Mouse (Mus musculus): Measurements from ENCODE around the gene Gabbr2.

Gabbr2 gene

GRCm38 (mm10) chr4:46770635-46771034 lies 221.0 kb downstream of the Gabbr2 start:
- in situ Hi-C loops (cut with MboI) = no loop called here

GRCm38 (mm10) chr4:46770090-46770489 lies 221.6 kb downstream of the Gabbr2 start:
- in situ Hi-C loops (cut with MboI) = no loop called here

GRCm38 (mm10) chr4:46766326-46766725 lies 225.3 kb downstream of the Gabbr2 start:
- in situ Hi-C loops (cut with MboI) = no loop called here

DNA sequence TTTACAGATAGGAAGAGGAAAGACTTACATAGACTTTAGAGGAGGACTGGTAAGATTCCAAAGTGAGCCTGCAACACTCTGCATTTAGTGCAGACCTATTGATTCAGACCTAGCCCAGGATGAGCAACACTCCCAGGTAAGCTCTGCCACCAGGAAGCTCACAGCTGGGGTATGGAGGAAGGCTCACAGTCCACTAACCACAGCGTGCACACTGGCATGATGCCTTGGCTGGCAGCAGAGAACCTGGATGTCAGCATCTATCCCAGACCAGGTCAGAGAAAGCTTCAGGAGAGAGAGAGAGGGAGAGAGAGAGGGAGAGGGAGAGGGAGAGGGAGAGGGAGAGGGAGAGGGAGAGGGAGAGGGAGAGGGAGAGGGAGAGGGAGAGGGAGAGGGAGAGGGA lies 231.8 kb downstream of the Gabbr2 start:
- in situ Hi-C loops (cut with MboI) = no loop called here

GRCm38 (mm10) chr4:46758340-46759041 lies 233.2 kb downstream of the Gabbr2 start:
- in situ Hi-C loops (cut with MboI) = no loop called here

DNA sequence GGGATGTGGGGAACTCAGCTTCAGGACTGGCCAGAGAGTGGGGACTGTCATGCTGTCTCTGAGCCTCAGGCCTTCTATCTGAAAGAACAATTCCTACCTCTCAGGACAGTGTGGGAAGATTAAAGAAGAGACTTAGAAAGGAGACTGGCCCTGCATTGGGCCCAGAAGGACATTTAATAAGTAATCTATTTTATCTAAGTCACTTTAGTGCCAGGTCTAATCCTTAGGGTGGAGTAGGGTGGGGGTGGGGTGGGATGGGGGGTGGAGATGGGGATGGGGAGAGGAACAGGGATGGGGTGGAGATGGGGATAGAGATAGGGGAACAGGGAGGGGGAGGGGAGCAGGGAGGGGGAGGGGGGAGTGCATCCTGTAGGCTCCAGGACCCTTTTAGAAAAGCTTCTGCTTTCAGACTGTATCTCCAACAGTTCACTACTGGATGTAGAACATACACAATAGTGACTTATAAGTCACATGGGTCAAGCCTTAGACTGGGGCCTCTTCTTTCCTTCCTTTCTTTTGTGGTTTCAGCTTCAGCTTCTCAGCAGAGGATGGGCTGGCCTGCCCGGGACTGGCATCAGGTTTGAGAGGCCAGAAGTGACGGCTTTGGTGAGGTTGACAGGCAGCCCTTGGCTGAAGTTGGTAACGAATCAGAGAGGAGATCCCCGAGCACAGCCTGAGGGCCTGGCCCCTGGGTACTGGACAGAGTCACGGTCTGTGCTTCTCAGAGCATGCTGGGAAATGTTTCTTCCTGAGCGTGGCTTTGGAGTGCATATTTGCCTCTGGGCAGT lies 237.1 kb downstream of the Gabbr2 start:
- in situ Hi-C loops (cut with MboI) = no loop called here

DNA sequence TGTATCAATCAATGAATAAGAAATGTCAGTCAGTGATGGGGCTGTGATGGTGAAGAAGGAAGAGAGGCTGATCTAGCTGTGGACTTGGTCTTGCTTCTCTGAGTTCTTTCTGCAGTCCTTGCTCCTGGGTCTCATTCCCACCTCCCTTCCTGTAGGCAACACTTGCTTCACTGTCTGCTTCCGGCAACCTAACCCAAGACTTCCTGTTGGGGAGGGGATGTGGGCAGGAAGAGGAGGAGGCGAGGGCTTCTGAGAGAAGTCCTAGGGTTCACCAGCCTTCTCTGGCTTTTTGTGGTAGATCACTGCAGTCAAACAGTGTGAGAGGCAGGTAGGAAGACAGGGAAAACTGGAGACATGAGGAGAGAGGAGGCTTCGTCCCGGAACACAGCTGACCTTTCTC lies 239.4 kb downstream of the Gabbr2 start:
- in situ Hi-C loops (cut with MboI) = no loop called here

DNA sequence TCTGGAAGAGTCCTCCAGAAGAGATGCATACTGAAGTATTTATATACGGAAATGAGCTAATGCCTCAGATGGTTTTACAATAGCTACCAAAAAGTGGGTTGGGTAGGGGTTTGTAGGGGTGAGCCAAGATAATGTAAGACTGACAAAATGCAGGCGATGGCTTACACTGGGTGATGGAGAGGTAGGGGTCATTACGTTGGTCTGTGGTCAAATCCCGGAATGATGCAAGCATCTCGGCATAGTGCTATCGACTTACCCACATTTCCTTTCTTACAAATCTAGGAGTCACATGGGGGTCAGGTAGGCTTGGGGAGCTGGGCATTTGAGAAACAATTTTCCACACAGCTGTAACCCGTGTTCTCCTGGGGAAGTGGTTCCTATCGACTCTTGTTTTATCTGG lies 242.7 kb downstream of the Gabbr2 start:
- in situ Hi-C loops (cut with MboI) = no loop called here

- in situ Hi-C loops (cut with MboI) = no loop called here
Measured at GRCm38 (mm10) chr4:46747007-46747746, 244.5 kb downstream of the Gabbr2 start.

DNA sequence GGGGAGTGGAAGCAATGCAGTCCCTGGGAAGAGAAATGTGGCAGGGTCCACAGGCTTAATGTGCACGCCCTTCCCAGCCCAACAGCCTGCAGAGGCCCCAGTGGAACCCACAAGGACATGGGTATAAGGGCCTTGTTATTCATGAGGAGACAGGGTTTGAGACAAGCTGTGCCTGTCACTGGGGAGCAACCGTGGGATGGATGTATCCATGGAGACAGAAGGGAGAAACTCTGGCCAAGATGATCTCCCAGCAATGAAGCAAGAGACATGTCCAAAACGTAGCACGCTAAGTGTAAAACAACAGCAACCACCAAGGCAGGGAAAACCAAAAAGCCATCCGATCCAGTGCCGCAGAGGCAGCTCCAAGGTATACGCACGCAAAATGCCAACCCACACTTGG lies 246.1 kb downstream of the Gabbr2 start:
- in situ Hi-C loops (cut with MboI) = no loop called here

- in situ Hi-C loops (cut with MboI) = no loop called here
Measured at GRCm38 (mm10) chr4:46744583-46745155, 247.0 kb downstream of the Gabbr2 start.

DNA sequence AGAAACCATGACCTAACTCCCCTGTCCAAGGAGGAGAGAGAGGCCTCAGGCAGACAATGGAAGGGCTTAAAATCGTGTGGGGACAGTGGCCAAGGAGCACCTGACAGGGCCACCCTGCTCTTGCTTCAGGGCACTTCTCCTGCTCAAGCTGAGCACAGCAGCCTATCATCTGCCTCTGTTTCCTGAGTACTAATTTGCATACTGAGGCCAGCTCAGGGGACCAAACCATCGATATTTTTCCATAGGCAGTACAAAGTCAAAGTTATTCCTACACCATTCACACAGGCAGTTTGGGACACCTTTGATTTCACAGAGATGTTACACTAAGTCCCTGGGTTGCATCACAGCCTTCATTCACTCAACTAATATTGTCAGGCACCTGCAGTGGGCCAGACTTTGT lies 249.1 kb downstream of the Gabbr2 start:
- in situ Hi-C loops (cut with MboI) = no loop called here

DNA sequence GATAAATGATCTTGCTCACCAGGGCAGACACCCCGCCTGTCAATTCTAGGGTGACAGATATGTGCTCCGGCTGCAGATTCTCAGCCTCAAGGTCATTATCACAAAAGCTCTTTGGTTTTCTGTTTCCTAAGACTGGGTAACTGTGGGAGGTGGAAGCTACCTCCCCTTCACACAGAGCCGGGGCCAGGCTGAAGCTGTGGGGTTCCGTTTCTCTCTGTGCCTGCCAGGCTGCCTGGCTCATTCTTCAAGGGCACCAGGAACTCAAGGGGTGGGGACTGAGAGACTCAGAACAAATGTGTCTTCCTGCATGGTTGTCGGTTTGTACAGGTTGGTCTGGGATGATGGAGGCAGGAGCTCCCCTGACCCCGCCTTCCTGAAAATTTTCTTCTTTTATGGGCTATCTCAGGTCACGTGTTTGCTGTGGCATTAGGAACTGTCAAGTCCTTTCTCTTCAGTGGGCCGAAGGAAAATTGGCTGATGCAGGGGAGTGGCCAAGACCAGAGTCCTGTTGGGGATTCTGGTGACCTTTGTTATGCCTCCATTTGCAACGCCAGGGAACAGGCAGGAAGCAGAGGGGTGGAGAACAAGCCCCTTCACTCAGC lies 254.7 kb downstream of the Gabbr2 start:
- in situ Hi-C loops (cut with MboI) = no loop called here

GRCm38 (mm10) chr4:46734906-46735305 lies 256.8 kb downstream of the Gabbr2 start:
- in situ Hi-C loops (cut with MboI) = no loop called here

- in situ Hi-C loops (cut with MboI) = no loop called here
Measured at GRCm38 (mm10) chr4:46731590-46731989, 260.1 kb downstream of the Gabbr2 start.

DNA sequence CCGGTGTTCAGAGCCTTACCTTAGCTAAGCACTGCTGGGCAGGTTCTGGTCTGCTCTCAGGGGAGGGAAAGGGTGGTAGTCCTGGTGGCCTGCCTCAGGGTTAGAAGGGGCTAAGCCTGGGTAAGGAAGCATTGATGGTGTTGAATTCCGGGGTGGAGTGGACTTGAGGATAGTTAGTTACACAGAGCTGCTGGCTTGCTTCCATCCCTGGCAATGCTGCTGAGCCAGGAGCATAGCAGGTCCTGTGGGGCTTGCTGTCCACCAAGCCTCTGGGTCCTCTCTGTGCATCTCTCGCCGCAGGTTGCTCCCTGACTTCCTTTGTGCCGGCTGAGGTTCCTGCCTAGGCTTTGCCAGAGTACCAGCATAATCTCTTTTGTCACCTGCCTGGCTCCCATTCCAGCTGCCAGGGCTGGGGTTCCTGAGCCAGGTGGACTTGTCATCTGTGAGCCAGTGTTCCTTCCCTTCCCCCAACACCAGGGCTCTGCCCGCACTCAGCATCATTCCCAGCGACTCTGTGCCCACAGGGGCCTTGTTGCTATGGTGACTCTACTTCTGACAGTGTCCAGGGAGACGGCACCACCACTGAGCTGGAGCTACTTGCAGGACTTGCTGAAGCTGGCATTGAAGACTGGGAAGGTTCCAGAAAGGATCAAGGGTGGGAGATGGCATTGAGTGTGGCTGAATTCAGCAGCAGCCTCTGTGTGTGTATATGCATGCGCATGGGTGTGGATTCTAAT lies 262.2 kb downstream of the Gabbr2 start:
- in situ Hi-C loops (cut with MboI) = no loop called here

- in situ Hi-C loops (cut with MboI) = no loop called here
Measured at GRCm38 (mm10) chr4:46728231-46728630, 263.4 kb downstream of the Gabbr2 start.

- in situ Hi-C loops (cut with MboI) = no loop called here
Measured at GRCm38 (mm10) chr4:46727153-46727552, 264.5 kb downstream of the Gabbr2 start.

GRCm38 (mm10) chr4:46720821-46721557 lies 270.7 kb downstream of the Gabbr2 start:
- in situ Hi-C loops (cut with MboI) = no loop called here

DNA sequence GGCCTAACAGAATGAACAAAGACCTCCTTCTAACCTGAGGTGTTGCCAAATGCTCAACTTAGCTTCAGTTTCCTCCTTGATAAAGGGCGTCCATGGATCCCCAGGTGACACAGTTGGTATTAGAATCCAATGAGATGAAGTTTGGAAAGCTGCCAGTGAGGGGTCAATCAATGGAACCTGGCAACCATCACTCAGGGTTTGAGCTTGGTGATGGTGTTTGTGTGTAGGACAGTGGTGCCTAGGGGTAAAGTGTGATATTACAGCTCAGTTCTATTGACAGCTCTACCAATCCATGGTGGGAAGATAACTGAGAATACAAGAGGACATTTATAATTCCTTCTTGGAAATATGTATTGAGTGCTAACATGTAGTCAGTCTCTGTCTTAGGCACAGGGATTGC lies 271.6 kb downstream of the Gabbr2 start:
- in situ Hi-C loops (cut with MboI) = no loop called here

DNA sequence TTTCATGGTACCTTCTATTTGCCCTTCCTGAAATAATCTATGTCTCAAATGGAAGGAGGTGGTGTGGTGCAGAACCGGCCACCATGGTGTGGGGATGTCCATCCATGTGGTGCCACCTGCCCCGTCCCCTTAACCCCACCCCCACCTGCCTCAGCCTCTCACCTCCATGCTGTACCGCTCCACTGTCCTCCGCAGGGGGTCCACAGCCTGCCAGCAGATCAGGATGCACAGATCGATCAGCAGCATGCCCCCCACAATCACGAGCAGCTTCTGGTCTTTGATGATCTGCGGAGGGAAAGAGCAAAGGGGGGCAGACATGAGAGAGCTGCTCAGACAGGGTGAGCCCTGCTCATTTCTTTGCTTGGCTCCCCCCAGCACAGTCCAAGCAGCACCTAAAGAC lies 273.0 kb downstream of the Gabbr2 start:
- in situ Hi-C loops (cut with MboI) = no loop called here

Measured in mature B cell (primary cell).